Mouse (Mus musculus) small intestine, adult 2 months (tissue): ENCODE results near the gene Ppp2r5d.

Experiments used
- CTCF ChIP-seq: fragments of 200-500 bp; IDR thresholded peaks from 2 replicates; pipeline ENCODE4 v1.5.1; 2012; ENCODE audit warnings: low read depth, mild to moderate bottlenecking, control low read depth, inconsistent platforms, low read length, moderate library complexity, mixed read lengths; ENCODE audit not compliant: insufficient replicate concordance, insufficient read length; ENCODE audit errors: extremely low read depth
- POLR2A ChIP-seq: fragments of 200-500 bp; IDR thresholded peaks from 2 replicates; pipeline ENCODE4 v1.6.1; 2012; ENCODE audit warnings: low read depth, mild to moderate bottlenecking, control low read depth, inconsistent platforms, low read length, moderate library complexity

GRCm38 (mm10) chr17:46650232-46651031, 54.5 kb downstream of the Ppp2r5d start, which contains the start of gene Cul7:
- TF ChIP-seq CTCF (no peak), POLR2A (no peak)
